Mouse (Mus musculus) stomach, postnatal 0 days (tissue): ENCODE measurements around the gene Mast1.

Experiments
- CTCF ChIP-seq: IDR thresholded peaks from 2 replicates; pipeline ENCODE4 v1.5.1; 2016; ENCODE audit warnings: antibody characterized with exemption, low read depth, mild to moderate bottlenecking, moderate library complexity
- EP300 ChIP-seq: optimal IDR thresholded peaks from 2 replicates; pipeline ENCODE3; 2016; ENCODE audit warnings: antibody characterized with exemption

DNA sequence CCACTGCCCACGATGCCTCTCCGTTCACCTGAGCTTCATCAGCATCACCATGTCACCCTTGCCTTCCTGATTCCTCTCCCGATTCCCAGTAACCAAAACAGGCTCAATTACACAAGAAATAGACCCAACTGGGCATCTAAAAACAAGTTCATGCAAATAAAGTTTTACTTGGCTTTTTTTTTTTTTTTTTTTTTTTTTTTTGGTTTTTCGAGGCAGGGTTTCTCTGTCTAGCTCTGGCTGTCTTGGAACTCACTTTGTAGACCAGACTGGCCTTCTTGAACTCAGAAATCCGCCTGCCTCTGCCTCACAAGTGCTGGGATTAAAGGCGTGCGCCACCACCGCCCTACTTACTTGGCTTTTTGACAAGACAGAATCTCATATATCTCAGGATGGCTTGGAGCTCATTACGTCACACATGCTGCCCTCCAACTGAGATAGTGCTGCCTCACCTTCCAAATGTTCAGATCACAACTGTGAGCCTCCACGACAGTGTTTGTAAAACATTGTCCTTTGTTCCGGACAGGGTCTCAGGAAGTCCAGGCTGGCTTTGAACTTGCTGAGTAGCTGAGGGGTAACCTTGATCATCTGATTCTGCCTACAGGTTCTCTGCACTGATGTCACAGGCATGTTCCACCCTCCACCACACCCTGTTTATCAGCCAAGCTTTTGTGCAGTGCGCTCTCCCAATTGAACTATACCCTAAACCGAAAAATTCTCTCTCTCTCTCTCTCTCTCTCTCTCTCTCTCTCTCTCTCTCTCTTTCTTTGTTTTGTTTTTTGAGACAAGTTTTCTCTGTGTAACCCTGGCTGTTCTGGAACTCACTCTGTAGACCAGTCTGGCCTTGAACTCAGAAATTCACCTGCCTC lies 694 bp upstream of the Mast1 start:
- TF ChIP-seq EP300, result no peak
- no peak for TF ChIP-seq CTCF
